Mouse (Mus musculus): Measurements from ENCODE around the gene Snx20. TPM values are rescaled to one million over a fixed set of nuclear protein-coding genes. Genes with fewer than 3 reads are reported as not detected.
A peak's percentile ranks its signal among the peaks of the same experiment; 100 is the strongest.

The Snx20 gene
- polyA plus RNA-seq, 1 experiment from 2014 or later = 1.3 TPM

DNA sequence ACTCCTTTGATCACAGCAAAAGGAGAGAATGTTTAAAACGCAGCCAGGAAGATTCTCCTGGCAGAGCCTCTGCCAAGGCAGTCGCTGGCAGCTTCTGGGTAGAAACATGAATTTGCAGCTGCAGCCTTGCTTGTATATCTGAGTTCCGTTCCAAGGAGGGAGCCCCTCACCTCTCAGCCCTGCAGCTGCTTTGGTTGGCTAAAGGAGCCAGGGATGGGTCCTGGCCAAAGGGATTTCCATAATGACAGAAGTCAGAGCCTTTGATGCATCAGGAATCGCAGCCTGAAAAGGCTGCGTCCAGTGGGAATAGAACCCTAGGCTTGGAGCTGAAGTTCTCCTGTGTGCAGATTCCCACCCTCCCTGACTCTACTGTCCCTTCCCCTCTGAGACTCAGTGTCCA, 20.9 kb downstream of the Snx20 start:
- Histone ChIP-seq H3K4me3 (no peak overlapping the region), H3K27ac (no peak overlapping the region), H3K27me3 (ENCODE audit: insufficient read depth, poor library complexity, severe bottlenecking) (peaks cover 18% of the 10 kb centered on the region; the same call in 1 of the 2 replicates), H3K4me1 (replicated peaks) (peaks cover 10% of the 10 kb centered on the region), H3K9me3 (no peaks in the 10 kb centered on the region), H3K36me3 (no peaks in the 10 kb centered on the region)
- no peak for DNase-seq (ENCODE audit: low spot score)
- WGBS = 85% methylated on average over 5 of the region's 5 CpGs

DNA sequence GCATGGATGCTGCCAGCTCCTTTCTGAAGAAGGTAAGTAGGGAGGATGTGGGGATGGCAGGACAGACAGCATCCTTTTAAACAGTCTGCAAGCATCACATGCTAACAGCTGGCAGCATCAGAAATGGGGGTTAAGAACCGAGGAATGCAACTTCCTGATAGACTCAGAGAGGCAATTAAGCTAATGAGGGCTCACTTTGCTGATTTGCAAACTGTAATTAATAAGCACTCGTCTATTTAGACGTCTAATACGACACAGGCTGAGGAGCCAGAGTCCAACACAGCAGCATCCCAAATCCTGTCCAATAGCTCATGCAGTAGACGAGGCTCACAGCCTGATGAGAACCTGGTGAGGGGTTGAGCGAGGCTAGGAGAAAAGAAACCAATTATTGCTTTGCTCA, 25.7 kb downstream of the Snx20 start:
- no peak overlapping the region for H3K27ac ChIP-seq
- DNase-seq (ENCODE audit: low spot score) = no peak
- no peaks in the 10 kb centered on the region for H3K36me3 ChIP-seq
- H3K4me3 ChIP-seq = no peak overlapping the region
- H3K27me3 ChIP-seq (ENCODE audit: insufficient read depth, poor library complexity, severe bottlenecking) = peaks cover 8% of the 10 kb centered on the region; the same call in 1 of the 2 replicates
- WGBS = 88% methylated on average over 6 of the region's 6 CpGs
- H3K9me3 ChIP-seq = no peaks in the 10 kb centered on the region
- peaks cover 36% of the 10 kb centered on the region for H3K4me1 ChIP-seq (replicated peaks)

DNA sequence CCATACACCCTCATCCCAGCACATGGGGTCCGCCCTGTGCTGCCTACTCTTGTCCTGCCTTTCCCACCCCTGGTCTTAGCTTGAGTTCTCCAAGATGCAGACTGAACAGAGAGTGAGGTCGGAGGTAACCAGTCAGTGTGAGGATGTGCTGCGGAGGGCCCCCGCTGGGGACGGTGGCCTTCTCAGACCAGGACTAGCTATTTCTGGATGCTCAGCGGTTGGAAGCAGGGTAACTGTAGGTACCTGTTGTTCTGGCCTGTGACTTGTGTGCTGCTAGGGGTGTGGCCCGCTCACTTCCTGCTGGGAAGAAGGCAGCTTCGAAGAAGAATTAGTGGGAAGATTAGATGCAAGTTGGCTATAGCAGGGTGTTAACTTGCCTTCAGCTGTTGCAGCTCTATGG, 26.9 kb downstream of the Snx20 start:
- no peak for DNase-seq (ENCODE audit: low spot score)
- Histone ChIP-seq H3K27ac (no peak overlapping the region), H3K4me1 (replicated peaks) (peaks cover 42% of the 10 kb centered on the region), H3K9me3 (no peaks in the 10 kb centered on the region), H3K36me3 (no peaks in the 10 kb centered on the region), H3K27me3 (ENCODE audit: insufficient read depth, poor library complexity, severe bottlenecking) (no peaks in the 10 kb centered on the region), H3K4me3 (no peak overlapping the region)
- 84% methylated on average over 8 of the region's 8 CpGs for WGBS

DNA sequence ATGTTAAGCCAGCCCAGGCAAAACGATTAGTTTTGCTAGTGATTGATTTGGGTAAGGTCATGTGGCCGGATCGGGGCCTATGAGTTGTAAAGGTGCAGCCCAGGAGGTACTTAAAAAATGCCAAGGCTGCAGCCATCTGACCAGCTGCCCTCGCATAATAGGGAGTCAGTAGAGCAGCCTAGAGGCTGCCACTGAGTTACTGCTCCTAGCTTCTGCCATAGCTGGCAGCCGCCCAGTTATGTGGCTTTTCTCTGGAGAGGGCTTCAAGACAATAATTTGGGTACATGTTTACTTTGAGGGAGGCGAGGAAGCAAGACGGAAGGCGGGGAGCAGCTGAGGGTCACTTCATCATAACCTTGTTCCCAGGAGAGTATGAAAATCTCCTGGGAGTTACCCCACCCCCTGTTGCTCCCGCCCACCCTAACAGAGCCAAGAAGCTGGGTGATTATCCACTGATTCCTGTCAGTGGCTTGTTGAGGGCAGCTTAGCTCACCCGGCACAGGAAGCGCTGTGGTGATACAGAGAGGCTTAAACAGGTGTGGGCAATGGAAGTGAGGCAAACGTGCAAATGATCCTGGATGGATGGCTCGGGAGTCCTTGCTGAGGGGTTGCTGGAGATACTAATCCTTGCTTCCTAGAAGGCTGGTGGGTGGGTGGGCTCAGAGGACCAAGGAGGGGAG, 30.4 kb downstream of the Snx20 start:
- Histone ChIP-seq H3K4me1 (replicated peaks) (peaks cover 52% of the 10 kb centered on the region), H3K27me3 (ENCODE audit: insufficient read depth, poor library complexity, severe bottlenecking) (no peaks in the 10 kb centered on the region), H3K27ac (peak overlapping the region; percentile 81), H3K9me3 (peaks cover 7% of the 10 kb centered on the region; the same call in 1 of the 2 replicates), H3K4me3 (no peak overlapping the region), H3K36me3 (no peaks in the 10 kb centered on the region)
- 49% methylated on average over 13 of the region's 13 CpGs for WGBS
- no peak for DNase-seq (ENCODE audit: low spot score)

DNA sequence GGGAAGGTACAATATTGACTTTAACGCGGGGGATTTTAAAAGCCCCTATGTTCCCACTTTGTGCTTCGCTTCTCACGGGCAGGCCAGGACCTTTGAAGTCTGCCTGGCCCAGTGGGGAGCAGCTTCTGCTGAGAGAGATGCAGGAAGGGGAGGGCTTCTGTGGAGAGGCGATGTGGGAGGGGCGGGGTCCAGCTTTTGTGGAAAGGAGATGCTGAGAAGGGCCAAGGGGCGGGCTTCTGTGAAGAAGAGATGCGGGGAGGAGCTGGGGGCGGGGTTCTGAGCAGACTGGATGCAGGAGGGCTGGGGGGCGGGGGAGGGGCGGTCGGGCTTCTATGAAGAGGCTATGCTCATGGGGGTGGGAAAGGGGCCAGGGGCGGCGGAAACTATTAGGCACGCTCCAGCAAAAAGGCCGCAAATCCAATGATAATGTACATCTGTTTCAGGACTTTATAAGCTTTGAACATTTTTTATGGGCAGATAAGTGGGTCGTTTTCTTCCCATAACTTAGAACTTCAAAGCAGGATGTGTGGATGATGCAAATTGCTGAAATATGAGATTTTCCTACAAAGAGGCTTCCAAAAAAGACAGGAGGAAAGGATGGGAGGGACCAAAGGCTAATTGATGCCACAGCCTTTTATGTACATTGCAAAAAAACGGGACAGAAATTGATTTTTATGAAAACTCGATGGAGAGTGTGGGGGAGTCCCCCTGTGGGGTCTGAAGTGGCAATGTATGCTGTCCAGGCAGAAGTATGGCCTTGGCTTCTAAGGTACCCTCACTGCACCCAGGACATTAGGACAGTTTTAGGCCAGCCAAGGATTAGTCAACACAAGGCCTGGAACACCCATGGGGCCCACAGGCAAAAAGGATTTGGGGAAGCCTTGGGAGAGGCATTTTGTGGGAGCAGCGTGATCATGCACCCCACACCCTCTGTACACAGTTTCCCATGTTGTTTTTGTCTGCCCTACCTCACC, 31.6 kb downstream of the Snx20 start:
- 5% methylated on average over 20 of the region's 20 CpGs for WGBS

DNA sequence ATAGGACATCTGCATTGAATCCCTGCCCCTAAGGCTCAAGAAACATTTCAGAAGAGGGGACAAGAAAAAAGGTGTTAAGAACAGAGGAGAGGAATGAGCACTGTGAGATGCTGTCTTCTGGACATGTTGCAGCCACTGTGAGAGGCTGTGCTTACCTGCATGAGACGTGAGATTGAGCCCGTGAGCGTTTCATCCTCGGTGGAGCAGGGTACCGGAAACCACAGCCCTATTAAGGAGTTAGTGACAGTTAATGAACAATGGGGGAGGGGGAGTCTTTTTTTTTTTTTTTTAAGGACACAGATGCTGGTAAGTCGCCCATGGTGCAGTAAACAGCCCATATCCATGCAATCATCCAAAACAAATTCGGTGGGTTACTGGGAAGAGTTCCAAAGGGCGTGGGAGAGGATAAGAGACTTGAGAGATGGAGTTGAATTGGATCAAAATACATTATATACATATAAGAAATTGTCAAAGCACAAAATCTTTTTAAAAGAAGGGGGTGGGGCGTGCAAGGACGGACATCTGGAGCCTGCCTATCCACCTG, 32.4 kb downstream of the Snx20 start:
- Histone ChIP-seq H3K4me3 (peak overlapping the region; percentile 39), H3K27ac (peak overlapping the region; percentile 81), H3K36me3 (no peaks in the 10 kb centered on the region), H3K27me3 (ENCODE audit: insufficient read depth, poor library complexity, severe bottlenecking) (no peaks in the 10 kb centered on the region), H3K4me1 (replicated peaks) (peaks cover 44% of the 10 kb centered on the region), H3K9me3 (peaks cover 7% of the 10 kb centered on the region; the same call in 1 of the 2 replicates)
- DNase-seq (ENCODE audit: low spot score) = no peak
- 3% methylated on average over 10 of the region's 10 CpGs for WGBS

More for the DNA sequence above, 31.6 kb downstream of the Snx20 start:
- DNase-seq (ENCODE audit: low spot score) = peak; percentile 96
- no peaks in the 10 kb centered on the region for H3K36me3 ChIP-seq
- peaks cover 7% of the 10 kb centered on the region; the same call in 1 of the 2 replicates for H3K9me3 ChIP-seq
- peak overlapping the region; percentile 39 for H3K4me3 ChIP-seq
- peak overlapping the region; percentile 81 for H3K27ac ChIP-seq
- H3K4me1 ChIP-seq (replicated peaks) = peaks cover 48% of the 10 kb centered on the region
- H3K27me3 ChIP-seq (ENCODE audit: insufficient read depth, poor library complexity, severe bottlenecking) = no peaks in the 10 kb centered on the region

DNA sequence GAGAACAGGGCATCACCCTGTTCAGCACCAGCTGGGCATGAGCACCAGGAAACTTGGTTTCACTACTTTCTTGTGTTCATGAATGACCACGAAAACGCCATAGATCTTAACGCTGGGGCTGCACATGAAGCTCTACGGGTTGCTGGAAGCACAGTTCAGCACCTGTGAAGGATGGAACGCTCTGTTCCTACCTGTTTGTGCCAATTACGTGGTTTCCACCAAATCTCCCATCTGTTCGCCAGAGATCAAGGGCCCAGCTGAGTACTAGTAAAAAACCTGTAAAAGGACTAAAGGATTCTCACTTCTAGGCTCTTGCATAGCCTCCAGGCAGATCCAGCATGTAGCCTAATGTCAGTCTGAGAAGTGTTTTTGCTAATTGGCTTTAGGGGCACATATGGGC, 36.4 kb downstream of the Snx20 start:
- Histone ChIP-seq H3K9me3 (peaks cover 7% of the 10 kb centered on the region; the same call in 1 of the 2 replicates), H3K27ac (no peak overlapping the region), H3K36me3 (no peaks in the 10 kb centered on the region), H3K4me3 (no peak overlapping the region), H3K27me3 (ENCODE audit: insufficient read depth, poor library complexity, severe bottlenecking) (no peaks in the 10 kb centered on the region), H3K4me1 (replicated peaks) (peaks cover 44% of the 10 kb centered on the region)
- 91% methylated on average over 7 of the region's 7 CpGs for WGBS
- no peak for DNase-seq (ENCODE audit: low spot score)

DNA sequence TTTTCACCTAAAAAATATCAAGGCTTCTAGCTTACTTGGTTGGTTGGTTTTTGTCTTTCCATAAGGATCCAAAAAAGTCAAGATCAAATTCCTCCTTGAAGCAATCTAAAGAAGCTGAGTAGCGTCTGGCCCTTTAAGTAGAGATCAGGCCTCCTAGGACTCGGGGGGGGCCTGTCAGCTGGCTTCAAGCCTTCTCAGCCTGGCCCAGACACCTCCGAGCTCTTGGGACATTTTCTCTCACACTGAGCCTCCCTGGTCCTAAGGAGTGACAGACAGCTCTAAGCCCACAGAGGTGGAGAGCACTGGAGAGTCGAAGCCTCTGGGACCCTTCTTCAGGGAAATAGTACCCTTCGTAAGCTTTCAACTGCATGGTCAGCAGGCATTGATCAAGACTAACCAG, 37.4 kb downstream of the Snx20 start:
- Histone ChIP-seq H3K9me3 (peaks cover 7% of the 10 kb centered on the region; the same call in 1 of the 2 replicates), H3K4me1 (replicated peaks) (peaks cover 35% of the 10 kb centered on the region), H3K36me3 (peaks cover 4% of the 10 kb centered on the region), H3K4me3 (no peak overlapping the region), H3K27me3 (ENCODE audit: insufficient read depth, poor library complexity, severe bottlenecking) (no peaks in the 10 kb centered on the region), H3K27ac (peak overlapping the region; percentile 30; the same call in 1 of the 2 replicates)
- DNase-seq (ENCODE audit: low spot score) = no peak
- WGBS = 70% methylated on average over 5 of the region's 5 CpGs

DNA sequence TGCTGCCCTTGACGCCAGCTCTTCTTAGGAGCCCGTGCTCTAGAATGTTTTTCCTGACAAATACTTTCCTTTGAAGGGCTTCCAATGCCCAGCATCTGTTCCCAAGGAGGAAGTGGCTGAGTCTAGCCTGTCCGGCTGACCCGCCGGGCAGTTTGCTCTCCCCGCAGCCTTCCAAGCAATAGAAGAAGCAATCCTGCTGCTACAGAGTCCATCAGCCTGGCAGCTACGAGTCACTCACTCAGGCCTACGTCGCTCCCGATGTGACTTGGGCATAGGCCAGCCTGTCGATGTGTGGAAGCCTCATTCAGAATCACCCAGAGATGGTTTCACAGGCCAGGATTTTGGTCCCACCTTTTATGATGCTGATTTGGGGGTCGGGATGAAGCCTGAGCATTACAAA, 39.9 kb downstream of the Snx20 start:
- Histone ChIP-seq H3K4me1 (replicated peaks) (peaks cover 27% of the 10 kb centered on the region), H3K27me3 (ENCODE audit: insufficient read depth, poor library complexity, severe bottlenecking) (no peaks in the 10 kb centered on the region), H3K9me3 (no peaks in the 10 kb centered on the region; the same call in 1 of the 2 replicates), H3K27ac (no peak overlapping the region), H3K36me3 (peaks cover 30% of the 10 kb centered on the region), H3K4me3 (no peak overlapping the region)
- WGBS = 89% methylated on average over 12 of the region's 12 CpGs
- no peak for DNase-seq (ENCODE audit: low spot score)

DNA sequence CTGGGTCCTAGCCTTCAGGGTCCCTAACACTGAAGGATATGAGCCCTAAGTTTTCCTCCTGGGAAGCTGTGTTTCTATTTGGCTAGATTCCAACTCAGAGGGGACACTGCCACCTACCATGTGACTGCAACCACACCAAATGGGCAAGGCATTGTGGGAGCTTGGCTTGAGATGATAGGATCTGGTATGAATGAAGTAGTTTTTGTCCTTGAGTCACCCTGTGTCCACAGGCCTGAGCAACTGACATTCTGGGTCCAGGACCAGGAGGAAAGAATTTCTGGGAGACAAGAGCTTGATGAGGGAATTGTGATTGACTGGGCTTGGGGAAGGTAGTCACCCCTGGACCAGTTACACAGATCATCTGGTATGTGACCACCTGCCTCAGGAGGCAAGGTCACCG, 42.0 kb downstream of the Snx20 start:
- no peak for DNase-seq (ENCODE audit: low spot score)
- Histone ChIP-seq H3K27ac (no peak overlapping the region), H3K4me1 (replicated peaks) (peaks cover 26% of the 10 kb centered on the region), H3K27me3 (ENCODE audit: insufficient read depth, poor library complexity, severe bottlenecking) (no peaks in the 10 kb centered on the region), H3K4me3 (no peak overlapping the region), H3K36me3 (peaks cover 51% of the 10 kb centered on the region), H3K9me3 (no peaks in the 10 kb centered on the region)
- 95% methylated on average over 1 of the region's 1 CpGs for WGBS

DNA sequence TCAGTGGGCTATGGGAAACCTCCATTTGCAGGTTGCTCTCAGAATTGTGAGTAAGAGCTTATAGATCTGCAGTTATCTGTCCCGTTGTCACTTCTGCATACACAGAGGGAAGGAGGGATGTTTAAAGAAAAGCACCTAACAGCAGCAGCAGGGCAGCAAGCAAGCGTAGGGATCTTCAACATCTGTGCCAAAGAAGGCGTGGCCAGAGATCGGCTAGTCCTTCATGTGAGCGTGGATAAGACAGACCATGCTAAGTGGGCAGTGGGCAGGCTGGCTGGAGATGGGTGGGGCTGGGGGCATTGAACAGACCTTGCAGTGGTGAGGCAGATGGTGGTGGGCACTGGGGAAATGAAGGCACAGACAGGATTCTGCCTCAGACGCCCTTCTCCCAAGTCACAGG, 45.7 kb downstream of the Snx20 start:
- no peak overlapping the region for H3K27ac ChIP-seq
- no peak for DNase-seq (ENCODE audit: low spot score)
- no peak overlapping the region for H3K4me3 ChIP-seq
- H3K9me3 ChIP-seq = no peaks in the 10 kb centered on the region
- 0 out of 2 replicates have a peak, but pooled peaks cover 2% of the 10 kb centered on the region for H3K4me1 ChIP-seq (replicated peaks)
- peaks cover 88% of the 10 kb centered on the region for H3K36me3 ChIP-seq
- no peaks in the 10 kb centered on the region for H3K27me3 ChIP-seq (ENCODE audit: insufficient read depth, poor library complexity, severe bottlenecking)
- WGBS = 84% methylated on average over 6 of the region's 6 CpGs

DNA sequence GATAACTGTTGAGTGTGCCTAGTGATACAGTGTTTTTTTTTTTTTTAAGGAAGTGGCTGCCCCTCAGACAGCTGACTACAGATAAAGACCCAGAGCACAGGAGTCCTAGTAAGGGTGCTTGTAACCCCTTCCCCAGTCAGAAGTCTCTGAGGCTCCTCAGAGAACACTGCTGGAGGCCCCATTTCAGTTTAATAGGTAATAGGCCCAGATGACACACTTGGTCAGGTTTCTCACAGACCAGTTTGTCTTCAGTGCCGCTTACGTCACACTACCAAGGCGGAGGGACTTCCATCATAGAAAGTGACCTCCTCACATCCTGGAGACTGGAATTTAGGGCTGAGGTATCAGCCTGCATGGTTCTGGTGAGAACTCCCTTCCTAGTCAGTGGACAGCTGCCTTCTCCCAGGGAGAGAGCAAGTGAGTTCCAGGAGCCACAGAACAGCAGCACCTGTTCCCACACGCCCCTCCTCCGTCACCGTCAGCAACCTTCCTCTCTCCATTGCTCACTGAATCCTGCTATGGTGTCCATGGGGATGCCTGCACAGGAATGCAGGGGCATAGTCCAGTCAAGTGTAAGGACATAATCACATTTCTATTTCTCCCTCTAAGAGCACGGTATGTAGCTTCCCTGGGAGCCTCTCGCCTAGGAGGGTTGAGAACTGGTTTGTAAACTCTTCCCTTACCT, 47.6 kb downstream of the Snx20 start:
- Histone ChIP-seq H3K4me1 (replicated peaks) (0 out of 2 replicates have a peak, but pooled peaks cover 3% of the 10 kb centered on the region), H3K4me3 (no peak overlapping the region), H3K36me3 (peaks cover 100% of the 10 kb centered on the region), H3K27me3 (ENCODE audit: insufficient read depth, poor library complexity, severe bottlenecking) (no peaks in the 10 kb centered on the region), H3K9me3 (no peaks in the 10 kb centered on the region), H3K27ac (no peak overlapping the region)
- WGBS = 92% methylated on average over 8 of the region's 8 CpGs
- no peak for DNase-seq (ENCODE audit: low spot score)
